ENCODE assay signal across 16 mouse cellular contexts in genomic region chr3:105698311-105698710, GRCm38 (mm10). TPM values are rescaled to one million over a fixed set of nuclear protein-coding genes. Genes with fewer than 3 reads are reported as not detected.
DNase-seq lines count a peak whose midpoint lies in the region; ATAC-seq lines count a peak whose summit lies in the region.
"Had no signal": no experiment of that assay in that cellular context is flagged by ENCODE, and none has a peak within 500 bp of the region (broad histone marks: within the 10 kb centered on the region; RNA-seq: fewer than 3 reads in every experiment).

No protein-coding gene starts in this region.

- H3K4me2 ChIP-seq in liver, embryonic 11.5 days, result peak overlapping the region; percentile 29
- H3K4me2 ChIP-seq in hindbrain, embryonic 11.5 days (replicated peaks; ENCODE audit: low read depth, low read length), result no peak overlapping the region
- H3K4me2 ChIP-seq: embryonic facial prominence, embryonic 12.5 days; limb, embryonic 15.5 days had no signal

- 50% methylated on average over 1 of the region's 1 CpGs for WGBS in heart, embryonic 10.5 days
- 18% methylated on average over 1 of the region's 1 CpGs for WGBS in liver, embryonic 11.5 days
- 92% methylated on average over 1 of the region's 1 CpGs for WGBS in hindbrain, embryonic 11.5 days

- no peaks in the 10 kb centered on the region for H3K9me3 ChIP-seq in heart, embryonic 10.5 days
- no peaks in the 10 kb centered on the region for H3K9me3 ChIP-seq in liver, embryonic 11.5 days (ENCODE audit: control insufficient read depth, low read length)
- no peaks in the 10 kb centered on the region for H3K9me3 ChIP-seq in hindbrain, embryonic 11.5 days (ENCODE audit: control insufficient read depth, low read length)
- H3K9me3 ChIP-seq: embryonic facial prominence, embryonic 12.5 days; limb, embryonic 15.5 days had no signal

- peak; percentile 67 for ATAC-seq in liver, embryonic 11.5 days (replicated peaks; ENCODE audit: low FRiP score)
- peak; percentile 19; the same call in 1 of the 2 replicates for ATAC-seq in megakaryocyte progenitor cell, adult 5-6 weeks (replicated peaks; ENCODE audit: poor library complexity)
- no peak for ATAC-seq in hindbrain, embryonic 11.5 days (ENCODE audit: low FRiP score)
- ATAC-seq: hindbrain, embryonic 16.5 days had no signal

- H3K4me1 ChIP-seq in heart, embryonic 10.5 days, result peaks cover 87% of the 10 kb centered on the region
- H3K4me1 ChIP-seq in liver, embryonic 11.5 days (replicated peaks; ENCODE audit: control insufficient read depth, insufficient read depth, low read length), result peaks cover 43% of the 10 kb centered on the region
- peaks cover 6% of the 10 kb centered on the region for H3K4me1 ChIP-seq in hindbrain, embryonic 11.5 days (replicated peaks; ENCODE audit: control insufficient read depth, insufficient read depth, low read length)

- no peak overlapping the region for H3K9ac ChIP-seq in liver, embryonic 11.5 days (ENCODE audit: low read depth, low read length)
- no peak overlapping the region for H3K9ac ChIP-seq in hindbrain, embryonic 11.5 days (ENCODE audit: low read depth, low read length)
- H3K9ac ChIP-seq: embryonic facial prominence, embryonic 12.5 days; limb, embryonic 15.5 days had no signal

- intact Hi-C loops in left cerebral cortex, postnatal 25 days (cut with DNase I), result no loop called here

- no peak overlapping the region for H3K4me3 ChIP-seq in heart, embryonic 10.5 days
- H3K4me3 ChIP-seq in liver, embryonic 11.5 days (ENCODE audit: low read depth, low read length), result no peak overlapping the region
- H3K4me3 ChIP-seq in hindbrain, embryonic 11.5 days (ENCODE audit: low read depth, low read length), result no peak overlapping the region
- H3K4me3 ChIP-seq: embryonic facial prominence, embryonic 12.5 days; heart, adult 2 months; limb, embryonic 15.5 days had no signal

- peak; percentile 54 for DNase-seq in heart, embryonic 10.5 days (ENCODE audit: low spot score)
- no peak for DNase-seq in heart, adult 9 months (ENCODE audit: low spot score in 2 of 2)
- DNase-seq in c-Kit-negative CD71-positive TER-119-positive erythroid progenitor cells, embryonic 14.5 days (ENCODE audit: low read depth, low spot score), result peak; percentile 48
- peak; percentile 30 for DNase-seq in liver, embryonic 11.5 days (ENCODE audit: low spot score)
- no peak for DNase-seq in hindbrain, embryonic 11.5 days (ENCODE audit: low spot score)
- DNase-seq in left cerebral cortex, postnatal 25 days (ENCODE audit: low spot score in 2 of 2), result no peak
- DNase-seq: cerebellum, postnatal 10 days; gastrocnemius, postnatal 14 days; kidney, adult 18-20 months; kidney, postnatal 10 days; thymus, adult 2 months had no signal

- peaks cover 24% of the 10 kb centered on the region for H3K27me3 ChIP-seq in heart, embryonic 10.5 days (ENCODE audit: insufficient read depth, poor library complexity, severe bottlenecking)
- H3K27me3 ChIP-seq in liver, embryonic 11.5 days (replicated peaks; ENCODE audit: control insufficient read depth, insufficient read depth, low read length), result peaks cover 24% of the 10 kb centered on the region
- H3K27me3 ChIP-seq in hindbrain, embryonic 11.5 days (ENCODE audit: control insufficient read depth, insufficient read depth, low read length), result peaks cover 3% of the 10 kb centered on the region

- H3K27ac ChIP-seq in heart, embryonic 10.5 days, result 0 out of 2 replicates have a peak overlapping the region, but pooled peaks have one; percentile 29
- H3K27ac ChIP-seq in liver, embryonic 11.5 days (ENCODE audit: low read depth, low read length), result peak overlapping the region; percentile 70; the same call in 1 of the 2 replicates
- H3K27ac ChIP-seq in hindbrain, embryonic 11.5 days (ENCODE audit: low read depth, low read length), result no peak overlapping the region
- H3K27ac ChIP-seq: embryonic facial prominence, embryonic 12.5 days; limb, embryonic 15.5 days had no signal

- no peaks in the 10 kb centered on the region for H3K36me3 ChIP-seq in heart, embryonic 10.5 days
- no peaks in the 10 kb centered on the region for H3K36me3 ChIP-seq in liver, embryonic 11.5 days (ENCODE audit: control insufficient read depth, insufficient read depth, low read length)
- H3K36me3 ChIP-seq in hindbrain, embryonic 11.5 days (ENCODE audit: control insufficient read depth, insufficient read depth, low read length), result no peaks in the 10 kb centered on the region
- H3K36me3 ChIP-seq: embryonic facial prominence, embryonic 12.5 days; limb, embryonic 15.5 days had no signal

RNA-seq across cellular contexts. Expression of gene Inka2, which starts 6.1 kb away (rescaled TPM):
- polyA plus RNA-seq in heart, embryonic 10.5 days (2016; fragmentation: Nextera tagmentation; extraction: Ambion mirVana), result 1.5 and 2.4 TPM in 2 replicates
- polyA plus RNA-seq in liver, embryonic 11.5 days (2014; fragmentation: Nextera tagmentation; extraction: Ambion mirVana), result 0.23 and 0.36 TPM in 2 replicates
- 0.05 TPM in 1 of 2 replicates, not detected in the other for total RNA-seq in megakaryocyte progenitor cell, adult 5-6 weeks (2015)
- 0.17 TPM in 1 of 2 replicates, not detected in the other for total RNA-seq in megakaryocyte progenitor cell, adult 5-6 weeks (2017)
- 1.2 and 1.3 TPM in 2 replicates for polyA plus RNA-seq in hindbrain, embryonic 11.5 days (2014; fragmentation: Nextera tagmentation; extraction: Ambion mirVana)
- total RNA-seq in left cerebral cortex, postnatal 25 days (2021), result 100 to 1,000 TPM; 109 to 110 TPM

RNA-seq across cellular contexts. Expression of gene Ddx20, which starts 10.9 kb away (rescaled TPM):
- 30.5 and 37.2 TPM in 2 replicates for polyA plus RNA-seq in heart, embryonic 10.5 days (2016; fragmentation: Nextera tagmentation; extraction: Ambion mirVana)
- polyA plus RNA-seq in liver, embryonic 11.5 days (2014; fragmentation: Nextera tagmentation; extraction: Ambion mirVana), result 41.0 and 45.9 TPM in 2 replicates
- 23.4 and 30.4 TPM in 2 replicates for total RNA-seq in megakaryocyte progenitor cell, adult 5-6 weeks (2015)
- 51.9 and 57.7 TPM in 2 replicates for total RNA-seq in megakaryocyte progenitor cell, adult 5-6 weeks (2017)
- polyA plus RNA-seq in hindbrain, embryonic 11.5 days (2014; fragmentation: Nextera tagmentation; extraction: Ambion mirVana), result 40.7 and 45.6 TPM in 2 replicates
- 10 to 100 TPM; 10.8 to 11.8 TPM for total RNA-seq in left cerebral cortex, postnatal 25 days (2021)

Comparison
In these comparisons a context has a peak if more than half of its experiments do, and no peak if none do; other contexts are left out.
1. DNase-seq: peak in heart, embryonic 10.5 days (single experiment), c-Kit-negative CD71-positive TER-119-positive erythroid progenitor cells, embryonic 14.5 days (single experiment) and liver, embryonic 11.5 days (single experiment); none in heart, adult 9 months (0 of 2), hindbrain, embryonic 11.5 days (single experiment) and left cerebral cortex, postnatal 25 days (0 of 2).